Mouse (Mus musculus): Measurements from ENCODE around the gene Arhgef12.

GRCm38 (mm10) chr9:43065231-43065630 is 41.8 kb downstream of the Arhgef12 start:
- no peak for TF ChIP-seq CTCF (IDR thresholded peaks at IDR 0.05; ENCODE audit: control insufficient read depth, insufficient read depth, insufficient replicate concordance, low read depth, low read length)
- no peak for TF ChIP-seq POLR2A (IDR thresholded peaks at IDR 0.05; ENCODE audit: control insufficient read depth, low read depth, low read length)
